In the genomic region with DNA sequence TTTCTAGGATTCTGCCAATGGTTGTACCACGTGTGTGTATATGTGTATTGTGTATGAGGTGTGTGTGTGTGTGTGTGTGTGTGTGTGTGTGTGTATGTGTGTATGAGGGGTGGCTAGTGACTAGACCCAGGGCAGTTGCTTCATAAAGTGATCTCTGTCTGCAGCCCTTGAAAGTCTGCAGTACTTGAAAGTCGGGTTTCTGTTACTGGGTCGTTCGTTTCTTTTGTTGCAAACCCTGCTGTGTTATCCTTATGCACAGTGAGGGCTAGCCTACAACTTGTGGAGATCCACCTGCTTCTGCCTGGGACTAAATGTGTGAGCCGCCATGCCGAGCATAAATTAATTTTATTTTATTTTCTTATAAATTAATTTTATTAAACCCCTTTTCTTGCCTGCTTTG, we compare ENCODE assay signal across 20 mouse cellular contexts.
DNase-seq lines count a peak whose midpoint lies in the region; ATAC-seq and TF ChIP-seq lines count a peak whose summit lies in the region.
"Had no signal": no experiment of that assay in that cellular context is flagged by ENCODE, and none has a peak within 500 bp of the region (broad histone marks: within the 10 kb centered on the region; RNA-seq: fewer than 3 reads in every experiment).

No protein-coding gene starts in this region.

- no peaks in the 10 kb centered on the region for H3K27me3 ChIP-seq in hindbrain, embryonic 11.5 days (ENCODE audit: control insufficient read depth, insufficient read depth, low read length)
- no peaks in the 10 kb centered on the region for H3K27me3 ChIP-seq in midbrain, embryonic 13.5 days
- H3K27me3 ChIP-seq: embryonic facial prominence, embryonic 15.5 days; liver, embryonic 13.5 days; megakaryocyte, embryonic 14.5 days had no signal

- peak overlapping the region; percentile 87 for H3K27ac ChIP-seq in layer of hippocampus, adult 2 months
- no peak overlapping the region; the same call in 1 of the 2 replicates for H3K27ac ChIP-seq in hindbrain, embryonic 11.5 days (ENCODE audit: low read depth, low read length)
- peak overlapping the region; percentile 94 for H3K27ac ChIP-seq in midbrain, embryonic 13.5 days
- H3K27ac ChIP-seq: embryonic facial prominence, embryonic 15.5 days; limb, embryonic 10.5 days; liver, embryonic 13.5 days had no signal

- DNase-seq in layer of hippocampus, adult 2 months (ENCODE audit: low spot score in 2 of 2): no peak
- no peak for DNase-seq in layer of hippocampus, postnatal 10 days (ENCODE audit: low spot score in 2 of 2)
- DNase-seq in hindbrain, embryonic 11.5 days (ENCODE audit: low spot score): no peak
- DNase-seq in retina, embryonic 14.5 days (ENCODE audit: low spot score): no peak
- DNase-seq in kidney, postnatal 10 days: no peak
- DNase-seq in ovary, adult 18-20 months (ENCODE audit: low spot score): no peak
- DNase-seq in urinary bladder, postnatal 4 days (ENCODE audit: low spot score in 2 of 2): no peak
- DNase-seq: adrenal gland, adult 8-10 months; cerebellum, postnatal 36 days; gastrocnemius, postnatal 36 days; kidney, postnatal 14 days; layer of hippocampus, postnatal 36 days; liver, embryonic 13.5 days; right cerebral cortex, postnatal 25 days had no signal

- peak overlapping the region; percentile 72 for H3K9ac ChIP-seq in hindbrain, embryonic 11.5 days (ENCODE audit: low read depth, low read length)
- H3K9ac ChIP-seq in midbrain, embryonic 13.5 days (replicated peaks): peak overlapping the region; percentile 71
- H3K9ac ChIP-seq: embryonic facial prominence, embryonic 15.5 days; liver, embryonic 13.5 days had no signal

- H3K36me3 ChIP-seq in hindbrain, embryonic 11.5 days (ENCODE audit: control insufficient read depth, insufficient read depth, low read length): no peaks in the 10 kb centered on the region
- H3K36me3 ChIP-seq in midbrain, embryonic 13.5 days: no peaks in the 10 kb centered on the region

- no peak for ATAC-seq in hindbrain, embryonic 11.5 days (ENCODE audit: low FRiP score)
- no peak for ATAC-seq in midbrain, embryonic 13.5 days
- ATAC-seq: inflammation-experienced regulatory T-cells, adult 6 months; lung, postnatal 0 days had no signal

- TF ChIP-seq CTCF in layer of hippocampus, adult 2 months (conservative IDR thresholded peaks at IDR 0.05): no peak

- 40% methylated on average over 6 of the region's 6 CpGs for whole genome bisulfite sequencing in hindbrain, embryonic 11.5 days
- 36% methylated on average over 6 of the region's 6 CpGs for WGBS in midbrain, embryonic 13.5 days

- no peaks in the 10 kb centered on the region; the same call in none of the 2 replicates for H3K4me1 ChIP-seq in hindbrain, embryonic 11.5 days (replicated peaks; ENCODE audit: control insufficient read depth, insufficient read depth, low read length)
- H3K4me1 ChIP-seq in midbrain, embryonic 13.5 days (replicated peaks): peaks cover 78% of the 10 kb centered on the region

- H3K4me3 ChIP-seq in layer of hippocampus, adult 2 months: peak overlapping the region; percentile 51; the same call in 1 of the 2 replicates
- peak overlapping the region; percentile 35 for H3K4me3 ChIP-seq in hindbrain, embryonic 11.5 days (ENCODE audit: low read depth, low read length)
- peak overlapping the region; percentile 39 for H3K4me3 ChIP-seq in midbrain, embryonic 13.5 days (replicated peaks)
- H3K4me3 ChIP-seq: embryonic facial prominence, embryonic 15.5 days; limb, embryonic 10.5 days; liver, embryonic 13.5 days; megakaryocyte, embryonic 14.5 days had no signal

- no peaks in the 10 kb centered on the region for H3K9me3 ChIP-seq in hindbrain, embryonic 11.5 days (ENCODE audit: control insufficient read depth, low read length)
- no peaks in the 10 kb centered on the region for H3K9me3 ChIP-seq in midbrain, embryonic 13.5 days
- H3K9me3 ChIP-seq: embryonic facial prominence, embryonic 15.5 days; limb, embryonic 10.5 days; liver, embryonic 13.5 days; megakaryocyte, embryonic 14.5 days had no signal

- H3K4me2 ChIP-seq in hindbrain, embryonic 11.5 days (replicated peaks; ENCODE audit: low read depth, low read length): peak overlapping the region; percentile 34
- H3K4me2 ChIP-seq in midbrain, embryonic 13.5 days (replicated peaks): peak overlapping the region; percentile 53
- H3K4me2 ChIP-seq: embryonic facial prominence, embryonic 15.5 days; liver, embryonic 13.5 days had no signal
